Mouse (Mus musculus) C3H10T1/2 (cell line): Measurements from ENCODE around the gene Nupr1l. TPM values are rescaled to one million over a fixed set of nuclear protein-coding genes. Genes with fewer than 3 reads are reported as not detected.

Experiments used
- polyA plus RNA-seq, 2 experiments: library from polyadenylated mRNA; unstranded; fragments of >200 nt; fragmentation: generic; extraction: Trizol; gene quantifications; one replicate each; pipeline ENCODE4 v1.2.1; 2012; ENCODE audit warnings: missing spikeins in 2 of 2

Nupr1l gene
- 1 to 10 TPM in 1 of 2 experiments, under 1 TPM in 1; 0.73 to 4.2 TPM for polyA plus RNA-seq

GRCm38 (mm10) chr5:129908242-129908965 is at the start of gene Nupr1l:
TSS of gene Nupr1l (plus strand) at chr5:129908540.

GRCm38 (mm10) chr5:129886911-129887636 is 21.3 kb upstream of the Nupr1l start, which contains the start of gene Chchd2:
TSS of gene Chchd2 (minus strand) at chr5:129887470.

DNA sequence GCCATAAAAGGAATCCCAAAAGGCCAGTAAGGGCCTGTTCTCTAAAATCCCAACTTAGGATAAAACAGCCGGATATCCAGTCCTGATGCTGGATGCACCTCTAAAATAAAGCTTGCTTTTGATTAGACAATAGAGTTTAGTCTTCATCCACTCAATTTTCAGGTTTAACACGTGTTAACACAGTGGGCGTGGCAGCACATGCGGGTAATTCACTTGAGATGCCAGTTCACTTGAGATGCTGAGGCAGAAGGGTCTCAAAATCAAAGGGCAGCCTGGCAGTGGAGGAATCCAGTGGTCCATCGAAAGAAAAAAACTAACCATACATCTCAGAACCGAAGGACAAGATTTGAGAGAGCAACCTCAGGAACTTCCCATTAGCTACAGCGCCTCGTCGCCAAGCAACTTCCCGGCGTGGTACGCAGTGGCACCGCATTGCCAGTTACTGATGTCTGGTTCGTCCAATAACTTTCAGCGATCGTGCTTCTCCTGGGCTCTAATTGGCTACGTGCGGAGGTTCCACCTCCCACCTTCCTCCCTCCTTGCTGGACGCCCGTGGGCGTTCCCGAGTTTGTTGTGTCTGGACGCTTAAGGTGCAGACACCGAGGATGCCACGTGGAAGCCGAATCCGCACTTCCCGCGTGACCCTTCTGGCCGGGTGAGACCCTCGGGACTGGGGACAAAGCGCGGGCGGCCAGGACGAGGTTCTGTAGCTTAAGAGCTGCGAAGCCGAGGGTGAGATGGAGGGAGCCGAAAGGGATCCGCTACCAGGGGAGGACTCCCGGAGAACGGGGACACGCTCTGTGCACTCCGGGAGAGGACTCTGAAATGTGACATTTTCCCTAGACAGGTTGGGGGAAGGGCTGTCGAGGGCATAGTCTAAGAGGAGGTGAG is 12.9 kb upstream of the Nupr1l start, which contains the start of gene Zbed5:
Zbed5 (plus strand) TSS at position 526 of the 891 bp plus-strand sequence.

GRCm38 (mm10) chr5:129898449-129898848 is 9.9 kb upstream of the Nupr1l start, which contains the start of gene Phkg1:
TSS of gene Phkg1 (minus strand) at chr5:129898549.

GRCm38 (mm10) chr5:129941495-129942045 is 33.2 kb downstream of the Nupr1l start, which contains the start of gene Vkorc1l1:
TSS of gene Vkorc1l1 (plus strand) at chr5:129941970.

Other genes with a start within 250 kb of the Nupr1l start
- under 1 TPM; 0.07 to 0.86 TPM for gene Zfp11, start 238.4 kb upstream of the Nupr1l start, polyA plus RNA-seq
- gene Sept14, start 200.0 kb upstream of the Nupr1l start, polyA plus RNA-seq: under 1 TPM in 1 of 2 experiments, not detected in 1; 0.07 TPM
- gene Mrps17, start 193.0 kb upstream of the Nupr1l start, polyA plus RNA-seq: 100 to 1,000 TPM; 117 to 147 TPM
- 10 to 100 TPM in 1 of 2 experiments, 1 to 10 TPM in 1; 5.2 to 48.9 TPM for gene Nipsnap2, start 183.5 kb upstream of the Nupr1l start, polyA plus RNA-seq
- gene Psph, start 121.1 kb upstream of the Nupr1l start, polyA plus RNA-seq: 10 to 100 TPM; 16.1 to 18.3 TPM
- gene Sumf2, start 61.6 kb upstream of the Nupr1l start, polyA plus RNA-seq: 10 to 100 TPM; 32.9 to 43.9 TPM
- 100 to 1,000 TPM; 595 to 650 TPM for gene Chchd2, start 21.1 kb upstream of the Nupr1l start, polyA plus RNA-seq
- 1 to 10 TPM in 1 of 2 experiments, under 1 TPM in 1; 0.33 to 1.1 TPM for gene Zbed5, start 12.8 kb upstream of the Nupr1l start, polyA plus RNA-seq
- gene Phkg1, start 10.0 kb upstream of the Nupr1l start, polyA plus RNA-seq: 1 to 10 TPM in 1 of 2 experiments, under 1 TPM in 1; 0.05 to 5.7 TPM
- gene Vkorc1l1, start 33.4 kb downstream of the Nupr1l start, polyA plus RNA-seq: 1 to 10 TPM; 3.9 to 9.1 TPM
- gene Gusb, start 94.5 kb downstream of the Nupr1l start, polyA plus RNA-seq: 10 to 100 TPM; 47.4 to 52.4 TPM
- 10 to 100 TPM; 53.7 to 58.6 TPM for gene Asl, start 120.7 kb downstream of the Nupr1l start, polyA plus RNA-seq
- gene Crcp, start 120.8 kb downstream of the Nupr1l start, polyA plus RNA-seq: 10 to 100 TPM; 12.1 to 27.1 TPM
- gene Tpst1, start 164.8 kb downstream of the Nupr1l start, polyA plus RNA-seq: 10 to 100 TPM in 1 of 2 experiments, 1 to 10 TPM in 1; 7.0 to 40.9 TPM
- gene Kctd7, start 236.3 kb downstream of the Nupr1l start, polyA plus RNA-seq: 1 to 10 TPM in 1 of 2 experiments, under 1 TPM in 1; 0.36 to 4.6 TPM